Mouse (Mus musculus) kidney, postnatal 0 days (tissue): ENCODE measurements around the gene Cnot4. TPM values are rescaled to one million over a fixed set of nuclear protein-coding genes. Genes with fewer than 3 reads are reported as not detected.

Source experiments
- ATAC-seq: fragments of 200-750 bp; cut with Nextera tagmentation; replicated peaks from 2 replicates; pipeline ENCODE4 v1.8.0; 2017; ENCODE audit warnings: low read depth, moderate number of reproducible peaks, moderate TSS enrichment, moderate library complexity; ENCODE audit not compliant: low FRiP score
- DNase-seq: peaks from one replicate; pipeline ENCODE4 v3.0.0-alpha.2; 2016; ENCODE audit warnings: low spot score
- H3K27ac ChIP-seq: fragments of 300-500 bp; sonication (generic); 2 replicates; pipeline ENCODE4 v1.5.1; 2014; ENCODE audit warnings: mild to moderate bottlenecking
- H3K27me3 ChIP-seq: fragments of 300-500 bp; sonication (generic); 2 replicates; pipeline ENCODE4 v1.6.1; 2014; ENCODE audit warnings: low read length, mixed read lengths; ENCODE audit not compliant: insufficient read depth
- H3K36me3 ChIP-seq: fragments of 300-500 bp; sonication (generic); 2 replicates; pipeline ENCODE4 v1.6.1; 2014; ENCODE audit warnings: low read length, mixed read lengths; ENCODE audit not compliant: insufficient read depth
- H3K4me1 ChIP-seq: fragments of 300-500 bp; sonication (generic); replicated peaks from 2 replicates; pipeline ENCODE4 v1.6.1; 2014; ENCODE audit warnings: antibody characterized with exemption, low read length, mixed read lengths; ENCODE audit not compliant: insufficient read depth
- H3K4me2 ChIP-seq: fragments of 300-500 bp; sonication (generic); 2 replicates; pipeline ENCODE4 v1.6.1; 2014; ENCODE audit warnings: mild to moderate bottlenecking, low read length, moderate library complexity, mixed read lengths
- H3K4me3 ChIP-seq: fragments of 300-500 bp; sonication (generic); replicated peaks from 2 replicates; pipeline ENCODE4 v1.5.1; 2014; ENCODE audit warnings: low read depth, low read length
- H3K9ac ChIP-seq: fragments of 300-500 bp; sonication (generic); 2 replicates; pipeline ENCODE4 v1.6.1; 2014; ENCODE audit warnings: low read depth, low read length
- H3K9me3 ChIP-seq: fragments of 300-500 bp; sonication (generic); replicated peaks from 2 replicates; pipeline ENCODE4 v1.6.1; 2016; ENCODE audit warnings: low read length, inconsistent platforms, mixed read lengths
- CTCF ChIP-seq: IDR thresholded peaks from 2 replicates; pipeline ENCODE4 v1.5.1; 2016; ENCODE audit warnings: antibody characterized with exemption, low read depth, mild to moderate bottlenecking, moderate library complexity
- WGBS: fragments of 180-500 bp; shearing (Covaris S2); extraction: QIAGEN DNeasy Blood & Tissue Kit; methylation state at CpG from one replicate; pipeline ENCODE4 v1.1.7; 2014; 5-methylcytosine and 5-hydroxymethylcytosine counted together
- polyA plus RNA-seq: library from polyadenylated mRNA; unstranded; fragments of >200 nt; fragmentation: Nextera tagmentation; extraction: Ambion mirVana; gene quantifications from 2 replicates; pipeline ENCODE4 v1.2.1, GENCODE M21; 2015

Cnot4 gene
- polyA plus RNA-seq, 1 experiment from 2014 or later = 23.5 TPM

GRCm38 (mm10) chr6:34979291-34979690 is 154.2 kb downstream of the Cnot4 start:
- no peak overlapping the region for H3K4me3 ChIP-seq
- no peaks in the 10 kb centered on the region for H3K27me3 ChIP-seq
- no peak overlapping the region for H3K4me2 ChIP-seq
- H3K9me3 ChIP-seq = no peaks in the 10 kb centered on the region
- DNase-seq (no peak), ATAC-seq (no peak)
- no peak overlapping the region for H3K9ac ChIP-seq
- H3K27ac ChIP-seq = no peak overlapping the region
- H3K4me1 ChIP-seq = no peaks in the 10 kb centered on the region
- H3K36me3 ChIP-seq = no peaks in the 10 kb centered on the region
- TF ChIP-seq CTCF = no peak
- WGBS = 73% methylated on average over 3 of the region's 3 CpGs

Other genes with a start within 250 kb of the Cnot4 start
- gene Wdr91, start 222.8 kb downstream of the Cnot4 start, polyA plus RNA-seq = 10.2 and 10.6 TPM in 2 replicates
- gene Stra8, start 213.6 kb downstream of the Cnot4 start, polyA plus RNA-seq = not detected in 2 replicates
- gene Slc23a4, start 145.3 kb downstream of the Cnot4 start, polyA plus RNA-seq = 0.21 and 0.27 TPM in 2 replicates
- gene Nup205, start 43.7 kb upstream of the Cnot4 start, polyA plus RNA-seq = 17.9 and 18.4 TPM in 2 replicates
- gene Slc13a4, start 174.4 kb upstream of the Cnot4 start, polyA plus RNA-seq = 0.19 and 0.30 TPM in 2 replicates
- gene Fam180a, start 192.4 kb upstream of the Cnot4 start, polyA plus RNA-seq = 0.11 and 0.18 TPM in 2 replicates